Mouse (Mus musculus) forebrain, embryonic 11.5 days (tissue): ENCODE data around the gene Pstk. TPM values are rescaled to one million over a fixed set of nuclear protein-coding genes. Genes with fewer than 3 reads are reported as not detected.
A peak's percentile ranks its signal among the peaks of the same experiment; 100 is the strongest.

ENCODE experiments used
- ATAC-seq: fragments of 200-750 bp; cut with Nextera tagmentation; replicated peaks from 2 replicates; pipeline ENCODE4 v1.8.0; 2017; ENCODE audit warnings: moderate TSS enrichment; ENCODE audit not compliant: low FRiP score
- DNase-seq: peaks from one replicate; pipeline ENCODE4 v3.0.0-alpha.2; 2017; ENCODE audit warnings: low spot score
- H3K27ac ChIP-seq: fragments of 300-500 bp; sonication (generic); 2 replicates; pipeline ENCODE4 v1.5.1; 2014; ENCODE audit warnings: low read depth, low read length
- H3K27me3 ChIP-seq: fragments of 300-500 bp; sonication (generic); 2 replicates; pipeline ENCODE4 v1.6.1; 2014; ENCODE audit warnings: mild to moderate bottlenecking, low read length, mixed read lengths; ENCODE audit not compliant: control insufficient read depth, insufficient read depth
- H3K36me3 ChIP-seq: fragments of 300-500 bp; sonication (generic); 2 replicates; pipeline ENCODE4 v1.6.1; 2014; ENCODE audit warnings: mild to moderate bottlenecking, low read length, moderate library complexity, mixed read lengths; ENCODE audit not compliant: control insufficient read depth, insufficient read depth
- H3K4me1 ChIP-seq: fragments of 300-500 bp; sonication (generic); replicated peaks from 2 replicates; pipeline ENCODE4 v1.6.1; 2014; ENCODE audit warnings: low read length, mixed read lengths; ENCODE audit not compliant: control insufficient read depth, insufficient read depth
- H3K4me2 ChIP-seq: fragments of 300-500 bp; sonication (generic); 2 replicates; pipeline ENCODE4 v1.6.1; 2014; ENCODE audit warnings: low read depth, mild to moderate bottlenecking, low read length, moderate library complexity, mixed read lengths; ENCODE audit not compliant: severe bottlenecking
- H3K4me3 ChIP-seq: fragments of 300-500 bp; sonication (generic); 2 replicates; pipeline ENCODE4 v1.5.1; 2014; ENCODE audit warnings: low read depth, low read length
- H3K9ac ChIP-seq: fragments of 300-500 bp; sonication (generic); 2 replicates; pipeline ENCODE4 v1.6.1; 2014; ENCODE audit warnings: low read length
- H3K9me3 ChIP-seq: fragments of 300-500 bp; sonication (generic); 2 replicates; pipeline ENCODE4 v1.6.1; 2016; ENCODE audit warnings: low read length, mixed read lengths; ENCODE audit not compliant: control insufficient read depth
- WGBS: fragments of 180-500 bp; shearing (Covaris S2); extraction: QIAGEN DNeasy Blood & Tissue Kit; methylation state at CpG from one replicate; pipeline ENCODE4 v1.1.7; 2014; 5-methylcytosine and 5-hydroxymethylcytosine counted together
- polyA plus RNA-seq: library from polyadenylated mRNA; unstranded; fragments of >200 nt; fragmentation: Nextera tagmentation; extraction: Ambion mirVana; gene quantifications from 2 replicates; pipeline ENCODE4 v1.2.1, GENCODE M21; 2014

The Pstk gene
- 54.4 and 57.3 TPM in 2 replicates for polyA plus RNA-seq

- WGBS = 5% methylated on average over 47 of the region's 47 CpGs
- Histone ChIP-seq H3K27me3 (no peaks in the 10 kb centered on the region), H3K4me2 (peak within 1 kb of the TSS; percentile 82), H3K36me3 (no peaks in the 10 kb centered on the region; the same call in 1 of the 2 replicates), H3K4me3 (peak within 1 kb of the TSS; percentile 73), H3K4me1 (no peaks in the 10 kb centered on the region), H3K9ac (peak within 1 kb of the TSS; percentile 96), H3K27ac (peak within 1 kb of the TSS; percentile 68), H3K9me3 (no peaks in the 10 kb centered on the region)
- DNase-seq (peak; percentile 94), ATAC-seq (peak; percentile 95)
Observed at GRCm38 (mm10) chr7:131370648-131371469, at the start of gene Pstk. TSS of gene Pstk (plus strand) at chr7:131371141.

GRCm38 (mm10) chr7:131322192-131322591 lies 48.7 kb upstream of the Pstk start, which contains the start of gene Cuzd1:
TSS of gene Cuzd1 (minus strand) at chr7:131322292.
- Histone ChIP-seq H3K4me1 (no peaks in the 10 kb centered on the region), H3K36me3 (no peaks in the 10 kb centered on the region), H3K27me3 (no peaks in the 10 kb centered on the region), H3K9me3 (no peaks in the 10 kb centered on the region), H3K4me3 (no peak within 1 kb of the TSS), H3K9ac (no peak within 1 kb of the TSS), H3K4me2 (no peak within 1 kb of the TSS), H3K27ac (no peak within 1 kb of the TSS)
- WGBS = 88% methylated on average over 2 of the region's 2 CpGs
- ATAC-seq (no peak), DNase-seq (no peak)

GRCm38 (mm10) chr7:131327054-131327453 lies 43.9 kb upstream of the Pstk start:
- DNase-seq (no peak), ATAC-seq (no peak)
- H3K9me3 ChIP-seq = no peaks in the 10 kb centered on the region
- 90% methylated on average over 5 of the region's 5 CpGs for WGBS
- H3K27me3 ChIP-seq = no peaks in the 10 kb centered on the region
- H3K4me2 ChIP-seq = no peak overlapping the region
- H3K36me3 ChIP-seq = no peaks in the 10 kb centered on the region
- no peak overlapping the region for H3K27ac ChIP-seq
- no peak overlapping the region for H3K4me3 ChIP-seq
- H3K9ac ChIP-seq = no peak overlapping the region
- no peaks in the 10 kb centered on the region for H3K4me1 ChIP-seq

- Histone ChIP-seq H3K4me3 (no peak within 1 kb of the TSS), H3K4me2 (no peak within 1 kb of the TSS), H3K36me3 (no peaks in the 10 kb centered on the region), H3K27ac (no peak within 1 kb of the TSS), H3K4me1 (no peaks in the 10 kb centered on the region), H3K27me3 (no peaks in the 10 kb centered on the region), H3K9ac (no peak within 1 kb of the TSS), H3K9me3 (no peaks in the 10 kb centered on the region)
- ATAC-seq (no peak), DNase-seq (no peak)
- 88% methylated on average over 5 of the region's 5 CpGs for WGBS
Observed at GRCm38 (mm10) chr7:131329416-131329815, 41.5 kb upstream of the Pstk start, which contains the start of gene Fam24b. TSS of gene Fam24b (minus strand) at chr7:131329516.

- Histone ChIP-seq H3K4me1 (no peaks in the 10 kb centered on the region), H3K27me3 (no peaks in the 10 kb centered on the region), H3K4me3 (no peak overlapping the region), H3K9me3 (no peaks in the 10 kb centered on the region), H3K9ac (no peak overlapping the region), H3K36me3 (no peaks in the 10 kb centered on the region), H3K27ac (no peak overlapping the region), H3K4me2 (no peak overlapping the region)
- ATAC-seq (no peak), DNase-seq (no peak)
- 77% methylated on average over 2 of the region's 2 CpGs for WGBS
Observed at GRCm38 (mm10) chr7:131331688-131332087, 39.3 kb upstream of the Pstk start.

GRCm38 (mm10) chr7:131333564-131333963 lies 37.4 kb upstream of the Pstk start, which contains the start of gene Fam24a:
TSS of gene Fam24a (plus strand) at chr7:131333864.
- Histone ChIP-seq H3K27ac (no peak within 1 kb of the TSS), H3K4me1 (no peaks in the 10 kb centered on the region), H3K4me3 (no peak within 1 kb of the TSS), H3K9ac (no peak within 1 kb of the TSS), H3K27me3 (no peaks in the 10 kb centered on the region), H3K36me3 (no peaks in the 10 kb centered on the region), H3K9me3 (no peaks in the 10 kb centered on the region), H3K4me2 (no peak within 1 kb of the TSS)
- 53% methylated on average over 1 of the region's 1 CpGs for WGBS
- ATAC-seq (no peak), DNase-seq (no peak)

- no peak overlapping the region for H3K4me3 ChIP-seq
- no peak for ATAC-seq
- no peaks in the 10 kb centered on the region for H3K27me3 ChIP-seq
- H3K4me1 ChIP-seq = no peaks in the 10 kb centered on the region
- WGBS = 43% methylated on average over 8 of the region's 8 CpGs
- DNase-seq = no peak
- no peak overlapping the region for H3K27ac ChIP-seq
- H3K4me2 ChIP-seq = no peak overlapping the region
- H3K9ac ChIP-seq = no peak overlapping the region; the same call in 1 of the 2 replicates
- no peaks in the 10 kb centered on the region for H3K9me3 ChIP-seq
- no peaks in the 10 kb centered on the region for H3K36me3 ChIP-seq
Observed at GRCm38 (mm10) chr7:131337502-131338068, 33.4 kb upstream of the Pstk start.

- Histone ChIP-seq H3K4me1 (no peaks in the 10 kb centered on the region), H3K4me3 (no peak overlapping the region), H3K4me2 (no peak overlapping the region), H3K36me3 (peaks cover 3% of the 10 kb centered on the region), H3K27me3 (no peaks in the 10 kb centered on the region), H3K9ac (no peak overlapping the region), H3K9me3 (no peaks in the 10 kb centered on the region), H3K27ac (no peak overlapping the region)
- no peak for ATAC-seq
- WGBS = 86% methylated on average over 7 of the region's 7 CpGs
- no peak for DNase-seq
Observed at GRCm38 (mm10) chr7:131345856-131346541, 24.9 kb upstream of the Pstk start.
